Mouse (Mus musculus): Measurements from ENCODE around the gene Dact1. TPM values are rescaled to one million over a fixed set of nuclear protein-coding genes. Genes with fewer than 3 reads are reported as not detected.

The Dact1 gene
- polyA plus RNA-seq, 1 experiment from 2014 or later, result 50.6 TPM

DNA sequence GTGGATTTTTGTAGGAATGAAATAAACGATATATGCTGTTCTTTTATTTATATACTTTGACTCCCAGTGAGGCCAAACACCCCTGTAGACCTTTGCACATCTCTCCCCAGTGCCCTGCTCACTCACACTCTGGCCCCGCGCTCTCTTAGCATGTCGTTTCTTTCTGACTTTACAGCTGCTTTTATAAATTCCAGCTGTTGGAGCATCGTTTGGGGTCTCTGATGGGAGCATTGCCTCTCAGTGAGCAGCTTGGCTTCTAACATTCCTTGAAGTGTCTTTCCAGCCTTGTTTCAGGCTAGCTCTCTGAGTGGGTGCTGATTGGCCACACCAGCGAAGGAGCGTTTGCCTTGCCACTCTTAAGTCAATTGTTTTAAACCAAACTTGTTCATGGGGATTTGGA is 35.8 kb downstream of the Dact1 start:
- H3K9me3 ChIP-seq (replicated peaks), result no peaks in the 10 kb centered on the region
- H3K27ac ChIP-seq, result peak overlapping the region; percentile 24; the same call in 1 of the 2 replicates
- no peak overlapping the region for H3K4me3 ChIP-seq
- 66% methylated on average over 7 of the region's 7 CpGs for WGBS
- no peak overlapping the region for H3K9ac ChIP-seq
- H3K4me2 ChIP-seq (replicated peaks), result no peak overlapping the region
- H3K36me3 ChIP-seq, result no peaks in the 10 kb centered on the region
- no peak for ATAC-seq (ENCODE audit: low FRiP score)
- peaks cover 6% of the 10 kb centered on the region for H3K4me1 ChIP-seq
- H3K27me3 ChIP-seq, result no peaks in the 10 kb centered on the region

DNA sequence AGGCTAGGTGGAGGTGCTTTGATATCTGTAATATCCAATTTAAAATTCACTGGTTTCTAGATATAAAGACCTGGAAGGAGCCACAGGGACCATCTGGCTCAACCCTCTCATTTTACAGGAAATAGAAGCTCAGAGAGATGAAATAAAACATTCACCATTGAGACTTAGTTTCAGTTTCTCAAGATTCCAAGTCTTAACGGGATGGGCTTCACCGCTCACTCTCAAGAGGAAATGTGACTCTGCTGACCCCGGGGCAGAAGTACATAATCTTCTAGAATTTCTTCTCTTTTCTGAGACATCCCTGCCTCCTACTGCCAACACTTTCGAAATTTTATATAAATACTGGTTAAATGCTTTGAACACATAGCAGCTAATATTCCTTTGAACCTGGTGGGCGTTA is 36.4 kb downstream of the Dact1 start:
- ATAC-seq (ENCODE audit: low FRiP score), result no peak
- H3K36me3 ChIP-seq, result no peaks in the 10 kb centered on the region

DNA sequence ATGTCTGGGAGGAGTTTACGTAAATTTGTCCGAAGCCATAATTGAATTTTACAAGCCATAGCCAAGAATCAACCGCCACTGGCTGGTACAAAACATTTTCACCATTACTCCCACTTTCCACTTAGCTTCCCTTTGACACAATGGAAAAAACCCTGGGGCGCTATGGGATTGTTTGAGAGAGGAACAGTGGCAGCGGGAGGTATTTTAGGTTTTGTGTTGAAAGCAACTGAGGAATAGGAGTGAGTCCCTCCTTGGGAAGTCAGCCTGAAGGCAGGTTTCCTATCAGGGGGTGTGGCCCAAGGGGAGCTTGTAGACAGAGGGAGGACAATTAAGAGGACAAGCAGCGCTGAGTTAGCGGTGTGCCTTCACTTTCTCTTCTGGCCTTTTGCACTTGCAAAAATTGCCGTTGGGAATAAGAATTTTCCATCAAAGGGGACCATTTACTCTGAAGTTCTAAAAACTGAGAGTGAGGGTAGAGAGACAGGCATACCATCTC is 38.8 kb downstream of the Dact1 start:
- H3K4me2 ChIP-seq (replicated peaks), result no peak overlapping the region
- H3K9ac ChIP-seq, result no peak overlapping the region
- 60% methylated on average over 8 of the region's 8 CpGs for WGBS
- H3K4me1 ChIP-seq, result peaks cover 6% of the 10 kb centered on the region
- no peak overlapping the region for H3K4me3 ChIP-seq
- no peaks in the 10 kb centered on the region for H3K9me3 ChIP-seq (replicated peaks)
- no peaks in the 10 kb centered on the region for H3K36me3 ChIP-seq
- no peak overlapping the region for H3K27ac ChIP-seq
- ATAC-seq (ENCODE audit: low FRiP score), result no peak
- no peaks in the 10 kb centered on the region for H3K27me3 ChIP-seq

More for the DNA sequence above, 36.4 kb downstream of the Dact1 start:
- WGBS, result 56% methylated on average over 5 of the region's 5 CpGs
- H3K27ac ChIP-seq, result no peak overlapping the region; the same call in 1 of the 2 replicates
- H3K9ac ChIP-seq, result no peak overlapping the region
- H3K9me3 ChIP-seq (replicated peaks), result no peaks in the 10 kb centered on the region
- no peak overlapping the region for H3K4me3 ChIP-seq
- no peaks in the 10 kb centered on the region for H3K27me3 ChIP-seq
- no peak overlapping the region for H3K4me2 ChIP-seq (replicated peaks)
- H3K4me1 ChIP-seq, result peaks cover 6% of the 10 kb centered on the region

DNA sequence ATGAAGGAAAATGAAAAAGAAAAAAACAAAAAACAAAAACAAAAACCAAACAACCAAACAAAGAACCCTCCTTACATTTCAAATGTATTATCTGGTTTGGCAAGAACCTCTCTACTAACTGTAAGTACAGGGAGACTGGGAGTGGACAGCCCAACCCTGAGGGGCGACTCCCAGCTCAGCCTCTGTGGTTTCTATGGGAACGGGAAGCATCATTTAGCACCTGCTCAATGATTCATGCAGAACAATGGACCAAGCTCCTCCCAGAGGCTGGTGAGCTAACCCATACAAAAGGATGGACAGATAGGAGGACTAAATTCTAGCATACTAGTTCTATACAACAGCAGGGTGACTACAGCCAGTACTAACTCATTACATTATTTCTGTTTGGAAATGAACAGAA is 40.4 kb downstream of the Dact1 start:
- H3K4me1 ChIP-seq, result peaks cover 11% of the 10 kb centered on the region
- no peaks in the 10 kb centered on the region for H3K9me3 ChIP-seq (replicated peaks)
- H3K27me3 ChIP-seq, result no peaks in the 10 kb centered on the region
- H3K4me3 ChIP-seq, result no peak overlapping the region
- no peak overlapping the region for H3K4me2 ChIP-seq (replicated peaks)
- WGBS, result 33% methylated on average over 2 of the region's 2 CpGs
- H3K9ac ChIP-seq, result no peak overlapping the region
- H3K36me3 ChIP-seq, result no peaks in the 10 kb centered on the region
- no peak overlapping the region for H3K27ac ChIP-seq
- peak; percentile 84 for ATAC-seq (ENCODE audit: low FRiP score)

DNA sequence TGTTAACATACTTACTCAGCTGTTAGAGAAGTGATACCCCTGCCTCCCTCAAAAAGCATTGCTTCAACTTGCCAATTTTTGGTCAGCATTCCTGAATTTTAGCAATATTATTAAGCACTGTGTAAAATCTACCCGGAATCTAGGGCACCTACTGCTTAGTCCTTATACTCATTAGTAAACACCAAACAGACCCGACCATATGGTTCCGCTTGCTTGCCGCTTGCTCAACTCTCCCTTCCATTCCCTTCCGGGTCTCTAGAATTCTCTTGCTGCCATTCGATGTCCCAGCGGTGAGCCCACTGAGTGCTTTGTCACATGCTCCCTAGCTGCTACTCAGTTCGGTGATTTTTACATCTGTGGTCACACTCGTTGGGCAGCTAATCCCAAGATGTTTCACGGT is 45.0 kb downstream of the Dact1 start:
- Histone ChIP-seq H3K4me3 (no peak overlapping the region), H3K36me3 (no peaks in the 10 kb centered on the region), H3K4me2 (replicated peaks) (no peak overlapping the region), H3K9me3 (replicated peaks) (no peaks in the 10 kb centered on the region), H3K4me1 (peaks cover 9% of the 10 kb centered on the region), H3K27ac (no peak overlapping the region), H3K27me3 (no peaks in the 10 kb centered on the region), H3K9ac (no peak overlapping the region)
- no peak for ATAC-seq (ENCODE audit: low FRiP score)
- WGBS, result 40% methylated on average over 10 of the region's 10 CpGs

DNA sequence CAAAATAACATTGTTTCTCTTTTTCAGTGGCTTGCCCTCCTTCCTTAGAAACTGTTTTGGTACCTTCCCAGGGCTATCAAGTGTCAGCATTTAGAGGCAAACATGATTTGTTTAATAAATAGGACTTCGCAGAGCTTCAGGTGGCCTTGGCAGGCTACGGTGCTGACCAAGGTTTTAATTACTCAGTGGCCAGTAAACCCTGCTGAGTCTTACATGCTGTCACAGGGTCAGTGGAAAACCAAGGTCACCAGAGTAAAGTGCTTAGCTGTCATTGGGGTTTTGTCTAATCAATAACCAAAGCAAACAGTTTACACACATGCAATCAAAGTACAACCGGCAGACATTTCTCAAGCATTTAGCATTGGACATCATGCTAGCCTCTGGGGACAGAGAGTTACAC is 45.4 kb downstream of the Dact1 start:
- 45% methylated on average over 3 of the region's 3 CpGs for WGBS
- Histone ChIP-seq H3K9ac (no peak overlapping the region), H3K9me3 (replicated peaks) (no peaks in the 10 kb centered on the region), H3K27me3 (no peaks in the 10 kb centered on the region), H3K4me3 (no peak overlapping the region), H3K36me3 (no peaks in the 10 kb centered on the region), H3K4me1 (peaks cover 9% of the 10 kb centered on the region), H3K27ac (no peak overlapping the region), H3K4me2 (replicated peaks) (no peak overlapping the region)
- ATAC-seq (ENCODE audit: low FRiP score), result no peak

DNA sequence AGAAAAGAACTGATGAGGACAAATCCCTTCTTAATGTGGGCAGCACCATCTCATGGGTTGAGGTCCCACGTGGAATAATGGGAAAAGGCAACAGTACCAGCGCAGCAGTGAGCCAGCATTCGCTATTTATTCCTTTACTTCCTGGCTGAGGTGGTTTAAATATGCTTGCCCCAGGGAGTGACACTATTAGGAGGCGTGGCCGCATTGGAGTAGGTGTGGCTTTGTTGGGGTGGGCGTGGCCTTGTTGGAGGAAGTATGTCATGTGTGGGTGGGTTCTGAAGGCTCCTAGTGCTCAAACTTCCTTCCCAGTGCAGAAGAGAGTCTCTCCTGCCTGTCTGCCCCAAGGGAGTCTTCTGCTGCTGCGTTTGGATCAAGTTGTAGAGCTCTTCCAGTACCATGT is 51.9 kb downstream of the Dact1 start:
- ATAC-seq (ENCODE audit: low FRiP score), result no peak
- Histone ChIP-seq H3K4me2 (replicated peaks) (no peak overlapping the region), H3K4me3 (no peak overlapping the region), H3K36me3 (no peaks in the 10 kb centered on the region), H3K4me1 (peaks cover 8% of the 10 kb centered on the region; the same call in 1 of the 2 replicates), H3K27me3 (no peaks in the 10 kb centered on the region), H3K27ac (no peak overlapping the region), H3K9me3 (replicated peaks) (no peaks in the 10 kb centered on the region), H3K9ac (no peak overlapping the region)
- 90% methylated on average over 7 of the region's 7 CpGs for WGBS

DNA sequence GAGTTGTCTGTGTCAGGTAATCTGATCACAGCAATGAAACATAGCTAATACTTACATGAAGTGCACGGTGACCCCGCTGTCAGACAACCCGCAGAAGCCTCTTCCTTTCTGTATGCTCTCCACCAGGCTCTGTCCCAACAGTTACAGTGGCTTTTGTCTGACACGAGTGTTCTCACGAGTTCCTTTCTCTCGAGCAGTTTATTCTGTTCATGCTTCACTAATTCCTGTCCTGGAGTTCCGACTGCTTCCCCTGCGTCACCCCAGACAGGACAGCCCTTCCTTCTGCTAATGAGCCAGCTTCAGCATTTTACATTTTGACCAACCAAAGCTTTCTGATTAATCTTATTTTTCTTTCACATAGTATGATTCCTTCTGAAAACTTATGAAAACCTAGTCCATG is 52.7 kb downstream of the Dact1 start:
- 61% methylated on average over 8 of the region's 8 CpGs for WGBS
- no peaks in the 10 kb centered on the region for H3K9me3 ChIP-seq (replicated peaks)
- no peak for ATAC-seq (ENCODE audit: low FRiP score)

DNA sequence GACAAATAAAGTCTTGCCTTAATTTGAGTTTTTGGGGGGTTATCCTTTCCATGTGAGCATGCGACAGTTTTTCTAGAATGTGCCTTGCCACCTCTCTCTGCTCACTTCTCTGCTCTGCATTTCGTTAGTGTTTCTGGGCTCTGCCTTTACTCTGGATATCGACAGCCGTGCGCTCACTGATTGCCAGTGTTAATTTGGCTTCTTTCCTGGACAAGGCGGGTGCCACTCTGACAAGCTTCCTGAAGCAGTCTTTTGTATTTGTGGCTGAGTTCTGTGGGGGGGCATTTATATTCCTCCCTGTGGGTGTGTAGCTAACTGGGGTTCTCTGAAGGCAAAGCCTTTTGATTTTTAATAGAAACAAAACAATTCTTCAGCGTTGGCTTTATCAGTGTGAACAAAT is 54.4 kb downstream of the Dact1 start:
- Histone ChIP-seq H3K36me3 (no peaks in the 10 kb centered on the region), H3K4me3 (no peak overlapping the region), H3K27me3 (no peaks in the 10 kb centered on the region), H3K9ac (no peak overlapping the region), H3K27ac (no peak overlapping the region), H3K4me1 (peaks cover 8% of the 10 kb centered on the region; the same call in 1 of the 2 replicates), H3K9me3 (replicated peaks) (no peaks in the 10 kb centered on the region), H3K4me2 (replicated peaks) (no peak overlapping the region)
- WGBS, result 66% methylated on average over 7 of the region's 7 CpGs
- ATAC-seq (ENCODE audit: low FRiP score), result no peak

More for the DNA sequence above, 52.7 kb downstream of the Dact1 start:
- H3K36me3 ChIP-seq, result no peaks in the 10 kb centered on the region
- H3K4me1 ChIP-seq, result peaks cover 8% of the 10 kb centered on the region; the same call in 1 of the 2 replicates
- H3K4me2 ChIP-seq (replicated peaks), result no peak overlapping the region
- no peak overlapping the region for H3K27ac ChIP-seq
- no peaks in the 10 kb centered on the region for H3K27me3 ChIP-seq
- no peak overlapping the region for H3K4me3 ChIP-seq
- no peak overlapping the region for H3K9ac ChIP-seq

DNA sequence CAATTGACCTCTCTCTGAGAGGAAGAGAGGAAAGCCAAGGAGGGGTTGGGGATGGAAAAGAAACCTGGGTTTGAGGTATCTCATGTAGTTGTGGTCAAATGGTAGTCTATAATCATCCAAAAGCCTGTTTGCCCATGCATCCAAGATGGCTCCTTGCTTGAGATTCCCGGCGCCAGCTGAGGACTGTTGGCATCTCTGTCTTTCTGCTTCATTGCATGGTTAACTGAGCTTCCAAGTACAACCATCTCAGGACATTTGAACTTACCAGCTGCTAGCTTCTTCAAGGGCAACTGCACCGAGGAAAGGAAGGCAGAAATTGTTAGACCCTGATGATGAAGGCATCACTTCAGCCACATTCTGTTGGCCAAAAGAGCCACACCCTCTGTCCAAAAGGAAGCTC is 54.8 kb downstream of the Dact1 start:
- Histone ChIP-seq H3K27me3 (no peaks in the 10 kb centered on the region), H3K9ac (no peak overlapping the region), H3K4me1 (peaks cover 8% of the 10 kb centered on the region; the same call in 1 of the 2 replicates), H3K9me3 (replicated peaks) (no peaks in the 10 kb centered on the region), H3K4me2 (replicated peaks) (no peak overlapping the region), H3K27ac (no peak overlapping the region), H3K36me3 (no peaks in the 10 kb centered on the region), H3K4me3 (no peak overlapping the region)
- WGBS, result 87% methylated on average over 3 of the region's 3 CpGs
- ATAC-seq (ENCODE audit: low FRiP score), result no peak

DNA sequence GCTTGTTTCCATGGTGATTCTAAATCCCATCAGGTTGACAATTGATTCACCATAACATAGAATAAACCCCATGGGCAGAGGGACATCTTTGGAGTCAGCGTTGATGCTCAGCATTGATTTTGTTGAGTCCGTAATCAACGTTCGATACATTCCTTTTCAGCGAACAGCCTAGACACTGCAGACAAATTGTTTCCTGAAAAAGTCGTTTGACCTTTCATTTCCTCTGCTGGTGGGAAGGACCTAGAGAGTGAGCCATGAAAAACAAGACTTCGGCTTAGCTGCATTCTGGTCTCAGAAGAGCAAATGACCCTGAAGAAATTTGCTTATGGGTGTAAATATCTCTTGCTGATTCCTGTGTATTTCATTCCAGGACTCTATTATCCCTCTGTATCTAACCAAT is 55.5 kb downstream of the Dact1 start:
- Histone ChIP-seq H3K4me2 (replicated peaks) (no peak overlapping the region), H3K27me3 (no peaks in the 10 kb centered on the region), H3K4me3 (no peak overlapping the region), H3K27ac (no peak overlapping the region), H3K4me1 (peaks cover 5% of the 10 kb centered on the region; the same call in 1 of the 2 replicates), H3K36me3 (no peaks in the 10 kb centered on the region), H3K9me3 (replicated peaks) (no peaks in the 10 kb centered on the region), H3K9ac (no peak overlapping the region)
- 59% methylated on average over 7 of the region's 7 CpGs for WGBS
- ATAC-seq (ENCODE audit: low FRiP score), result no peak

DNA sequence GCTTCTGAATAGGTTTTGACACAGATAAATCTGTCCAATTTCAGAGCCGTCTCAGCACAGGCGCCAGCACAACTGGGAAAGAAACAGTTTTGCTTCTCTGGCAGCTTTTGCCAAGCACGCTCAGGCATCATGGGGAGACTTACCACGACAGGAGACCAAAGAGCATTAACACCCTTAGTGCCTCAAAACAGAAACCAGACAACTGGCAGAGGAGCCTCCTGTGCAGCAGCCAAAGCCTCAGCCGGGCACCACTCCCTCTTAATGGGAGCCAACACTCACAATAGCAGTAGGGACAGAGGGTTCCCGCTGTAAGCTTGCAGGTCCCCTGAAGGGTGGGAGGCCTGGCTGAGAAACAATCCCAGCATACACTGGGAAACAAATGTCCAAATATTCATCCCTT is 56.5 kb downstream of the Dact1 start:
- Histone ChIP-seq H3K27me3 (no peaks in the 10 kb centered on the region), H3K4me3 (no peak overlapping the region), H3K36me3 (no peaks in the 10 kb centered on the region), H3K9ac (no peak overlapping the region), H3K4me1 (0 out of 2 replicates have a peak, but pooled peaks cover 2% of the 10 kb centered on the region), H3K9me3 (replicated peaks) (no peaks in the 10 kb centered on the region), H3K4me2 (replicated peaks) (no peak overlapping the region), H3K27ac (no peak overlapping the region)
- 53% methylated on average over 6 of the region's 6 CpGs for WGBS
- no peak for ATAC-seq (ENCODE audit: low FRiP score)

DNA sequence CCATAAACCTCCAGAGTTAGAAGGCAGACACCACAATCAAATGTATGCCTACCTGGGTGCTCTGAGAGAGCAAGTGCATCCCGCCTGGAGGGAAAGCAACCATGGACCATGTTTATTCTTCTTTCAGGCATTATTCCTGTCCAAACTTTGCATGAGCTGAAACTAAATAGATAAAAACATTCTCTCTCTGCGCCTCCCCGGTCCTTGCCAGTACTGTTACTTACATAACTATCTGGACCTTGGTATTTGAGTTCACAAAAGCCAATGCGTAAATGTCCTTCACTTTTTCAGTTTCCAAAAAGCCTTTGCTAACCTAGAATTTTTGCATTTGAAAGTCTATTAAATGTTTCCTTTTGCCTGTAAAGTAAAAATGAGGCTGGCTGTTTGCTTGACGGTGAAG is 58.9 kb downstream of the Dact1 start:
- no peak for ATAC-seq (ENCODE audit: low FRiP score)
- Histone ChIP-seq H3K9me3 (replicated peaks) (no peaks in the 10 kb centered on the region), H3K27me3 (no peaks in the 10 kb centered on the region), H3K4me2 (replicated peaks) (no peak overlapping the region), H3K9ac (no peak overlapping the region), H3K27ac (no peak overlapping the region), H3K36me3 (no peaks in the 10 kb centered on the region), H3K4me3 (no peak overlapping the region), H3K4me1 (peaks cover 8% of the 10 kb centered on the region)
- WGBS, result 76% methylated on average over 5 of the region's 5 CpGs
